Mouse (Mus musculus) heart, postnatal 0 days (tissue): ENCODE results near the gene Methig1.

Experiments
- CTCF ChIP-seq: IDR thresholded peaks from 2 replicates; pipeline ENCODE4 v1.5.1; 2016; ENCODE audit warnings: antibody characterized with exemption, control low read depth, low read depth
- EP300 ChIP-seq: IDR thresholded peaks from 2 replicates; pipeline ENCODE4 v1.6.1; 2016; ENCODE audit warnings: antibody characterized with exemption, low read depth

GRCm38 (mm10) chr15:100388224-100388835 is 35.4 kb downstream of the Methig1 start:
- TF ChIP-seq CTCF (no peak), EP300 (no peak)
